Mouse (Mus musculus) embryonic facial prominence, embryonic 11.5 days (tissue): ENCODE data around the gene Ociad2. TPM values are rescaled to one million over a fixed set of nuclear protein-coding genes. Genes with fewer than 3 reads are reported as not detected.

Source experiments
- ATAC-seq: fragments of 200-750 bp; cut with Nextera tagmentation; replicated peaks from 2 replicates; pipeline ENCODE4 v1.8.0; 2017; ENCODE audit warnings: low read depth; ENCODE audit not compliant: insufficient number of reproducible peaks, low FRiP score, low TSS enrichment
- DNase-seq: peaks from one replicate; pipeline ENCODE4 v3.0.0-alpha.2; 2015; ENCODE audit warnings: low spot score
- H3K27ac ChIP-seq: fragments of 300-500 bp; sonication (generic); replicated peaks from 2 replicates; pipeline ENCODE4 v1.5.1; 2014; ENCODE audit warnings: mild to moderate bottlenecking, low read depth, low read length, control low read depth
- H3K27me3 ChIP-seq: fragments of 300-500 bp; sonication (generic); 2 replicates; pipeline ENCODE4 v1.6.1; 2014; ENCODE audit warnings: mild to moderate bottlenecking, low read length, moderate library complexity, mixed read lengths; ENCODE audit not compliant: control insufficient read depth, insufficient read depth
- H3K36me3 ChIP-seq: fragments of 300-500 bp; sonication (generic); replicated peaks from 2 replicates; pipeline ENCODE4 v1.6.1; 2014; ENCODE audit warnings: low read depth, mild to moderate bottlenecking, low read length, moderate library complexity, mixed read lengths; ENCODE audit not compliant: control insufficient read depth, insufficient read depth
- H3K4me1 ChIP-seq: fragments of 300-500 bp; sonication (generic); 2 replicates; pipeline ENCODE4 v1.6.1; 2014; ENCODE audit warnings: low read length, mixed read lengths; ENCODE audit not compliant: control insufficient read depth, insufficient read depth
- H3K4me2 ChIP-seq: fragments of 300-500 bp; sonication (generic); 2 replicates; pipeline ENCODE4 v1.6.1; 2014; ENCODE audit warnings: low read depth, mild to moderate bottlenecking, control low read depth, low read length, moderate library complexity
- H3K4me3 ChIP-seq: fragments of 300-500 bp; sonication (generic); 2 replicates; pipeline ENCODE4 v1.5.1; 2014; ENCODE audit warnings: low read depth, low read length, control low read depth
- H3K9ac ChIP-seq: fragments of 300-500 bp; sonication (generic); replicated peaks from 2 replicates; pipeline ENCODE4 v1.6.1; 2014; ENCODE audit warnings: mild to moderate bottlenecking, control low read depth, low read length
- H3K9me3 ChIP-seq: fragments of 300-500 bp; sonication (generic); replicated peaks from 2 replicates; pipeline ENCODE4 v1.6.1; 2016; ENCODE audit warnings: mild to moderate bottlenecking, low read length, inconsistent platforms, mixed read lengths; ENCODE audit not compliant: control insufficient read depth
- WGBS: fragments of 180-500 bp; shearing (Covaris S2); extraction: QIAGEN DNeasy Blood & Tissue Kit; methylation state at CpG from one replicate; pipeline ENCODE4 v1.1.7; 2014; 5-methylcytosine and 5-hydroxymethylcytosine counted together
- polyA plus RNA-seq: library from polyadenylated mRNA; unstranded; fragments of >200 nt; fragmentation: Nextera tagmentation; extraction: Ambion mirVana; gene quantifications from 2 replicates; pipeline ENCODE4 v1.2.1, GENCODE M21; 2014

Ociad2 gene
- polyA plus RNA-seq, 1 experiment from 2014 or later: 12.7 TPM

DNA sequence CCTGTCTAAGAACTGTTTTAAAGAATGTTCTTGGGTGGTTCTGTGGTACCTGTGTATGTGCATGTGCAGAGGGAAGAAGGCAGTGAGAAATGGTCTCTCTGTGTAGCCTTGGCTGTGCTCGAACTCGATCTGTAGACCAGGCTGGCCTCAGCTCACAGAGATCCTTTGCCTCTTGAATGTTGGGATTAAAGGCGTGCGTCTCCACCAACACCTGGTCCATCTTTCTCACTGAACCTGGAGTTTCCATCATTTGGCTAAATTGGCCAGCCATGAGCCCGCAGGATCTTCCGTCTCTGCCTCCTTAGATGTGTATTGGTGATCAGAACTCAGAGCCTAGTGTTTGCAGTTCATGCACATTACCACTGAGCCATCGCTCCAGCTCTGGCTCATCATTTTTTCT lies 45.8 kb downstream of the Ociad2 start:
- Histone ChIP-seq H3K4me2 (no peak overlapping the region), H3K4me3 (no peak overlapping the region), H3K9ac (no peak overlapping the region), H3K27me3 (no peaks in the 10 kb centered on the region), H3K4me1 (no peaks in the 10 kb centered on the region), H3K9me3 (no peaks in the 10 kb centered on the region), H3K27ac (no peak overlapping the region), H3K36me3 (peaks cover 7% of the 10 kb centered on the region)
- DNase-seq (no peak), ATAC-seq (no peak)
- WGBS: 95% methylated on average over 7 of the region's 7 CpGs

- ATAC-seq (no peak), DNase-seq (no peak)
- Histone ChIP-seq H3K27ac (no peak overlapping the region), H3K9ac (peak overlapping the region; percentile 92), H3K4me3 (peak overlapping the region; percentile 95), H3K27me3 (no peaks in the 10 kb centered on the region), H3K4me2 (peak overlapping the region; percentile 56), H3K4me1 (no peaks in the 10 kb centered on the region), H3K36me3 (peaks cover 7% of the 10 kb centered on the region), H3K9me3 (no peaks in the 10 kb centered on the region)
- WGBS: 15% methylated on average over 8 of the region's 8 CpGs
Measured at GRCm38 (mm10) chr5:73293458-73293827, 47.4 kb downstream of the Ociad2 start.

- WGBS: under 1% methylated on average over 58 of the region's 58 CpGs
- no peaks in the 10 kb centered on the region for H3K4me1 ChIP-seq
- peak within 1 kb of the TSS; percentile 92 for H3K9ac ChIP-seq
- H3K27me3 ChIP-seq: no peaks in the 10 kb centered on the region
- ATAC-seq (peak; percentile 99), DNase-seq (peak; percentile 99)
- peak within 1 kb of the TSS; percentile 88 for H3K27ac ChIP-seq
- no peaks in the 10 kb centered on the region for H3K9me3 ChIP-seq
- peaks cover 7% of the 10 kb centered on the region for H3K36me3 ChIP-seq
- peak within 1 kb of the TSS; percentile 95 for H3K4me3 ChIP-seq
- peak within 1 kb of the TSS; percentile 56 for H3K4me2 ChIP-seq
Measured at GRCm38 (mm10) chr5:73292502-73293457, 48.0 kb downstream of the Ociad2 start, which contains the start of gene Ociad1. TSS of gene Ociad1 (plus strand) at chr5:73292784.

DNA sequence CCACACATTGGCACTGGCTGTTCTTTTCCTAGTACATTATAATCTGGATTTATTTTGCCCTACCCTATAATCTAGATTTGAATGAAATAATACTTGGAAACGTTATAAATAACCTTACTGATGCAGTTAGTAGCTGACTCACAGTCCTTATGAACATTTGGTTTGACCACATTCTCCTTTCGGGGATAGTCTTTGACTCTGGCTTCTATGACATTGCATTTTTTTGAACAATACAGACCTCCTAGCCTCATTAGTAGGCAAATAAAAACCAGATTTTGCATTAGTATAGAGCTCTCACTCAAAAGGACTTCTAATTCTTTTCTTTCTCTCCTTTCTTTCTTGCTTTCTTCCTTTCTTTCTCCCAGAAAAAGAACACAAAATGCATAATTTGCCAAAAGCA lies 50.9 kb downstream of the Ociad2 start:
- Histone ChIP-seq H3K27me3 (no peaks in the 10 kb centered on the region), H3K9ac (no peak overlapping the region), H3K9me3 (no peaks in the 10 kb centered on the region), H3K36me3 (no peaks in the 10 kb centered on the region), H3K4me1 (no peaks in the 10 kb centered on the region), H3K4me3 (no peak overlapping the region), H3K27ac (no peak overlapping the region), H3K4me2 (no peak overlapping the region)
- WGBS: 65% methylated on average over 2 of the region's 2 CpGs
- DNase-seq (no peak), ATAC-seq (no peak)

DNA sequence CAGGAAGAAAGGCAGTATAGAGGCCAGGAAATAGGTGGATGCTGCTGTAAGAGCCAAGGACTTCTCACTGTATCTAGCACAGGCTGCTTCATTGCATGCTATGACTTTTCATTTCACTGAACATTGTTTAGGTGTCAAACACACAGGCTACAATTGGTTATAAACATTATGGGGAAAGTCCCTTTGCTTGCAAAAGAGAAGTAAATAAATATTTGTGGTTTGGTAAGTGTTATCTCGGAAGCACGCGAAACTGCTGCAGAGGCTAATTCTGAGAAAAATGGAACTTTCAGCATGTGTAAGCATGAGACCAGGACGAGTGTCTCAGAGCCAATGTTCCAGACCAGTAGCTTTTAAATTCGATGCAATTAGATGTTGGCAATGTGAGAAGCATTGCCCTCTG lies 54.2 kb downstream of the Ociad2 start:
- no peaks in the 10 kb centered on the region for H3K36me3 ChIP-seq
- ATAC-seq: no peak
- no peak overlapping the region for H3K27ac ChIP-seq
- H3K27me3 ChIP-seq: no peaks in the 10 kb centered on the region
- H3K4me1 ChIP-seq: no peaks in the 10 kb centered on the region
- 84% methylated on average over 5 of the region's 5 CpGs for WGBS
- no peak overlapping the region for H3K4me2 ChIP-seq
- H3K4me3 ChIP-seq: no peak overlapping the region
- no peak overlapping the region for H3K9ac ChIP-seq
- DNase-seq: no peak
- H3K9me3 ChIP-seq: no peaks in the 10 kb centered on the region

- WGBS: 84% methylated on average over 3 of the region's 3 CpGs
- Histone ChIP-seq H3K27me3 (no peaks in the 10 kb centered on the region), H3K4me3 (no peak overlapping the region), H3K4me1 (no peaks in the 10 kb centered on the region), H3K9me3 (no peaks in the 10 kb centered on the region), H3K9ac (no peak overlapping the region), H3K36me3 (no peaks in the 10 kb centered on the region), H3K27ac (no peak overlapping the region), H3K4me2 (no peak overlapping the region)
- no peak for ATAC-seq
- DNase-seq: no peak
Measured at GRCm38 (mm10) chr5:73285470-73285978, 55.3 kb downstream of the Ociad2 start.

- ATAC-seq: no peak
- no peaks in the 10 kb centered on the region for H3K4me1 ChIP-seq
- no peaks in the 10 kb centered on the region for H3K36me3 ChIP-seq
- no peaks in the 10 kb centered on the region for H3K27me3 ChIP-seq
- no peak overlapping the region for H3K9ac ChIP-seq
- H3K27ac ChIP-seq: no peak overlapping the region
- no peak for DNase-seq
- no peak overlapping the region for H3K4me3 ChIP-seq
- no peaks in the 10 kb centered on the region for H3K9me3 ChIP-seq
- H3K4me2 ChIP-seq: no peak overlapping the region
Measured at GRCm38 (mm10) chr5:73284046-73284445, 56.8 kb downstream of the Ociad2 start.

GRCm38 (mm10) chr5:73280567-73280850 lies 60.3 kb downstream of the Ociad2 start:
- Histone ChIP-seq H3K4me1 (no peaks in the 10 kb centered on the region), H3K9ac (no peak overlapping the region), H3K9me3 (no peaks in the 10 kb centered on the region), H3K4me3 (no peak overlapping the region), H3K27ac (no peak overlapping the region), H3K36me3 (no peaks in the 10 kb centered on the region), H3K4me2 (no peak overlapping the region), H3K27me3 (no peaks in the 10 kb centered on the region)
- no peak for ATAC-seq
- DNase-seq: no peak
- 72% methylated on average over 4 of the region's 4 CpGs for WGBS
